Mouse (Mus musculus) kidney, postnatal 0 days (tissue): ENCODE results near the gene Baz1a. TPM values are rescaled to one million over a fixed set of nuclear protein-coding genes. Genes with fewer than 3 reads are reported as not detected.
"Not testable (repeated sequence)": the region's sequence is repeated elsewhere in the genome, so short reads cannot be mapped to it uniquely, and the experiment has no call there.

ENCODE experiments used
- ATAC-seq: fragments of 200-750 bp; cut with Nextera tagmentation; replicated peaks from 2 replicates; pipeline ENCODE4 v1.8.0; 2017; ENCODE audit warnings: low read depth, moderate number of reproducible peaks, moderate TSS enrichment, moderate library complexity; ENCODE audit not compliant: low FRiP score
- DNase-seq: peaks from one replicate; pipeline ENCODE4 v3.0.0-alpha.2; 2016; ENCODE audit warnings: low spot score
- H3K27ac ChIP-seq: fragments of 300-500 bp; sonication (generic); 2 replicates; pipeline ENCODE4 v1.5.1; 2014; ENCODE audit warnings: mild to moderate bottlenecking
- H3K27me3 ChIP-seq: fragments of 300-500 bp; sonication (generic); 2 replicates; pipeline ENCODE4 v1.6.1; 2014; ENCODE audit warnings: low read length, mixed read lengths; ENCODE audit not compliant: insufficient read depth
- H3K36me3 ChIP-seq: fragments of 300-500 bp; sonication (generic); 2 replicates; pipeline ENCODE4 v1.6.1; 2014; ENCODE audit warnings: low read length, mixed read lengths; ENCODE audit not compliant: insufficient read depth
- H3K4me1 ChIP-seq: fragments of 300-500 bp; sonication (generic); replicated peaks from 2 replicates; pipeline ENCODE4 v1.6.1; 2014; ENCODE audit warnings: antibody characterized with exemption, low read length, mixed read lengths; ENCODE audit not compliant: insufficient read depth
- H3K4me2 ChIP-seq: fragments of 300-500 bp; sonication (generic); 2 replicates; pipeline ENCODE4 v1.6.1; 2014; ENCODE audit warnings: mild to moderate bottlenecking, low read length, moderate library complexity, mixed read lengths
- H3K4me3 ChIP-seq: fragments of 300-500 bp; sonication (generic); replicated peaks from 2 replicates; pipeline ENCODE4 v1.5.1; 2014; ENCODE audit warnings: low read depth, low read length
- H3K9ac ChIP-seq: fragments of 300-500 bp; sonication (generic); 2 replicates; pipeline ENCODE4 v1.6.1; 2014; ENCODE audit warnings: low read depth, low read length
- H3K9me3 ChIP-seq: fragments of 300-500 bp; sonication (generic); replicated peaks from 2 replicates; pipeline ENCODE4 v1.6.1; 2016; ENCODE audit warnings: low read length, inconsistent platforms, mixed read lengths
- CTCF ChIP-seq: IDR thresholded peaks from 2 replicates; pipeline ENCODE4 v1.5.1; 2016; ENCODE audit warnings: antibody characterized with exemption, low read depth, mild to moderate bottlenecking, moderate library complexity
- WGBS: fragments of 180-500 bp; shearing (Covaris S2); extraction: QIAGEN DNeasy Blood & Tissue Kit; methylation state at CpG from one replicate; pipeline ENCODE4 v1.1.7; 2014; 5-methylcytosine and 5-hydroxymethylcytosine counted together
- polyA plus RNA-seq: library from polyadenylated mRNA; unstranded; fragments of >200 nt; fragmentation: Nextera tagmentation; extraction: Ambion mirVana; gene quantifications from 2 replicates; pipeline ENCODE4 v1.2.1, GENCODE M21; 2015

The Baz1a gene
- polyA plus RNA-seq, 1 experiment from 2014 or later: 15.5 TPM

DNA sequence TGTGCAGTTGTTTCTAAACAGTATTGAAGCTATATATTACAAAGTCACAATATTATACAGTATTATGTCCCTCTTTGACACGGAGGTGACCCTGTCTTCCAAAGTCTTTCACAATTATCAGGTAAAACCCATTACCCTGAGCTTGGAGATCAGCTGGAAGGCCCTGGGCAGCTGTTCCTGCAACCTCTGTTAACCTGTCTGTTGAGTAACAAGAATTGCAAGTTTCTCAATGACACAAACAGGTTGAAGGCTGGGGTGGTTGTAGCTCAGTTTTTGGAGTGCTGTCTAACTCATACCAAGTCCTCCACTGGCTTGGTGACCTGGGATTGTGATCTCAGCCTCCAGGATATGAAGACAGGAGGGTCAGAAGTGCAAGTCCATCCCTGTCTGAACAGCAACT is 1.1 kb downstream of the Baz1a start:
- WGBS: 76% methylated on average over 1 of the region's 1 CpGs
- H3K27me3 ChIP-seq: no peaks in the 10 kb centered on the region
- H3K27ac ChIP-seq: no peak overlapping the region
- no peak overlapping the region for H3K9ac ChIP-seq
- DNase-seq (no peak), ATAC-seq (no peak)
- H3K9me3 ChIP-seq: no peaks in the 10 kb centered on the region
- no peak for TF ChIP-seq CTCF
- no peak overlapping the region for H3K4me2 ChIP-seq
- H3K36me3 ChIP-seq: no peaks in the 10 kb centered on the region
- H3K4me1 ChIP-seq: no peaks in the 10 kb centered on the region
- no peak overlapping the region for H3K4me3 ChIP-seq

DNA sequence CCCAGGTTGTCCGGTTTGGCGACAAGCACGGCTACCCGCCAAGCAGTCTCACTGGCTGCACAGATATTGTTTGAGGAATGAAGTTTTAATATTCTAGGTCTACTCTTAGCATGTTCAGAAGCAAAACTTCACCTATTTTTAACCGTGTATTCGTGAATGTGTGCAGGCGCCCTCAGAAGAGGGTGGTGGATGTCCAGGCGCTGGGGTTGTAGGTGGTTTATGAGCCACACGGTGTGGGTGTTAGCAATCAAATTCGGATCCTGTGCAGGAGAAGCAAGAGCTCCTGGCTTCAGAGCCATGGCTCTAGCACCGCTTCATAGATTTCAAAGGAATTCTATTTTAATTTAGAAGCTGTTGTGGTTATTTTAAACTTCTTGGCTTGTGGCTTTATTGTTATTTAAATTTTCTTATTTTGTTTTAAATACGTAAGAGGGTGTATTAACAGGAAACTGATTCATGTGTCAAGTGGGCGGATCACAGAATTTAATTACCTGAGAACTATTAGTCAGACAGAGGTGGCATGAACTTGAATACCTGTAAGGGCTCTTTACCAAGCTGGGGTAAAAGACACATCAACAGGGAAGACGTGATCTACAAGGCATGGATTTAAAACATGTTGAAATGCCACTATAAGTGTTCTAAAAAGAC is 6.7 kb downstream of the Baz1a start:
- Histone ChIP-seq H3K27ac (no peak overlapping the region), H3K27me3 (no peaks in the 10 kb centered on the region), H3K4me1 (no peaks in the 10 kb centered on the region), H3K4me3 (no peak overlapping the region), H3K36me3 (no peaks in the 10 kb centered on the region), H3K9me3 (no peaks in the 10 kb centered on the region), H3K9ac (no peak overlapping the region), H3K4me2 (0 out of 2 replicates have a peak overlapping the region, but pooled peaks have one; percentile 26)
- 46% methylated on average over 14 of the region's 14 CpGs for WGBS
- no peak for TF ChIP-seq CTCF
- no peak for DNase-seq
- no peak for ATAC-seq

DNA sequence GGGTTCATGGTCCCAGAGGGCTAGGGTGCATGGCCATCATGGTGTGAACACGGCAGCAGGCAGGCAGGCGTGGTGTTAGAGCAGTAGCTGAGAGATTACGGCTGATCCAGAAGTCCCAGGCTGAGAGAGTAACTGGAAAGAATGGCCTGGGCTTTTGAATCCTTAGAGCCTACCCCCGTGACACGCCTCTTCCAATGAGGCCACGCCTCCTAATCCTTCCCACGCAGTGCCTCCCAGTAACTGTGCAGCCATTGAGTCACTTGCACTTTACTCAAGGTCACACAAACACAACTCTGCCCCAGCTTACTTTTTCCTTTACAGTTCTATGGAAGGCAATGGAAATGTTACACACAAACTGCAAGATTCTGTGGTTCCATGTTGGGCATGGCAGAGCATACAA is 8.1 kb downstream of the Baz1a start:
- Histone ChIP-seq H3K27me3 (no peaks in the 10 kb centered on the region), H3K4me2 (no peak overlapping the region), H3K27ac (no peak overlapping the region), H3K4me3 (no peak overlapping the region), H3K4me1 (no peaks in the 10 kb centered on the region), H3K9ac (no peak overlapping the region), H3K36me3 (no peaks in the 10 kb centered on the region), H3K9me3 (no peaks in the 10 kb centered on the region)
- DNase-seq (no peak), ATAC-seq (no peak)
- WGBS: 92% methylated on average over 7 of the region's 7 CpGs
- TF ChIP-seq CTCF: no peak

GRCm38 (mm10) chr12:55004396-55004795 is 9.8 kb downstream of the Baz1a start:
- no peak for DNase-seq
- 94% methylated on average over 3 of the region's 3 CpGs for WGBS
- no peak overlapping the region for H3K9ac ChIP-seq
- no peak overlapping the region for H3K4me2 ChIP-seq
- H3K4me1 ChIP-seq: no peaks in the 10 kb centered on the region
- no peak for TF ChIP-seq CTCF
- no peaks in the 10 kb centered on the region for H3K9me3 ChIP-seq
- ATAC-seq: no peak
- no peaks in the 10 kb centered on the region for H3K27me3 ChIP-seq
- H3K4me3 ChIP-seq: no peak overlapping the region
- no peaks in the 10 kb centered on the region for H3K36me3 ChIP-seq
- no peak overlapping the region for H3K27ac ChIP-seq

GRCm38 (mm10) chr12:55003843-55004242 is 10.3 kb downstream of the Baz1a start:
- no peaks in the 10 kb centered on the region for H3K27me3 ChIP-seq
- DNase-seq: no peak
- TF ChIP-seq CTCF: no peak
- H3K27ac ChIP-seq: no peak overlapping the region
- ATAC-seq: no peak
- 83% methylated on average over 5 of the region's 5 CpGs for WGBS
- no peaks in the 10 kb centered on the region for H3K9me3 ChIP-seq
- H3K4me2 ChIP-seq: no peak overlapping the region
- no peaks in the 10 kb centered on the region for H3K4me1 ChIP-seq
- no peaks in the 10 kb centered on the region for H3K36me3 ChIP-seq
- H3K9ac ChIP-seq: no peak overlapping the region
- H3K4me3 ChIP-seq: no peak overlapping the region

- H3K4me3 ChIP-seq, H3K36me3 ChIP-seq, H3K4me1 ChIP-seq, H3K9ac ChIP-seq, H3K4me2 ChIP-seq, H3K27me3 ChIP-seq, H3K9me3 ChIP-seq, DNase-seq, ATAC-seq, H3K27ac ChIP-seq: not testable (repeated sequence)
- WGBS: 90% methylated on average over 7 of the region's 7 CpGs
Measured at GRCm38 (mm10) chr12:55002532-55002931, 11.6 kb downstream of the Baz1a start.
